Mouse (Mus musculus) yolk sac, embryonic 10.5 days (tissue): ENCODE measurements around the gene Abce1.

Experiments used
- DNase-seq: peaks from one replicate; pipeline ENCODE4 v3.0.0-alpha.2; 2017; ENCODE audit warnings: low spot score

The Abce1 gene

GRCm38 (mm10) chr8:79639586-79640451 lies 71.7 kb downstream of the Abce1 start, which contains the start of gene Otud4:
TSS of gene Otud4 (plus strand) at chr8:79639618.
- peak; percentile 68 for DNase-seq

DNA sequence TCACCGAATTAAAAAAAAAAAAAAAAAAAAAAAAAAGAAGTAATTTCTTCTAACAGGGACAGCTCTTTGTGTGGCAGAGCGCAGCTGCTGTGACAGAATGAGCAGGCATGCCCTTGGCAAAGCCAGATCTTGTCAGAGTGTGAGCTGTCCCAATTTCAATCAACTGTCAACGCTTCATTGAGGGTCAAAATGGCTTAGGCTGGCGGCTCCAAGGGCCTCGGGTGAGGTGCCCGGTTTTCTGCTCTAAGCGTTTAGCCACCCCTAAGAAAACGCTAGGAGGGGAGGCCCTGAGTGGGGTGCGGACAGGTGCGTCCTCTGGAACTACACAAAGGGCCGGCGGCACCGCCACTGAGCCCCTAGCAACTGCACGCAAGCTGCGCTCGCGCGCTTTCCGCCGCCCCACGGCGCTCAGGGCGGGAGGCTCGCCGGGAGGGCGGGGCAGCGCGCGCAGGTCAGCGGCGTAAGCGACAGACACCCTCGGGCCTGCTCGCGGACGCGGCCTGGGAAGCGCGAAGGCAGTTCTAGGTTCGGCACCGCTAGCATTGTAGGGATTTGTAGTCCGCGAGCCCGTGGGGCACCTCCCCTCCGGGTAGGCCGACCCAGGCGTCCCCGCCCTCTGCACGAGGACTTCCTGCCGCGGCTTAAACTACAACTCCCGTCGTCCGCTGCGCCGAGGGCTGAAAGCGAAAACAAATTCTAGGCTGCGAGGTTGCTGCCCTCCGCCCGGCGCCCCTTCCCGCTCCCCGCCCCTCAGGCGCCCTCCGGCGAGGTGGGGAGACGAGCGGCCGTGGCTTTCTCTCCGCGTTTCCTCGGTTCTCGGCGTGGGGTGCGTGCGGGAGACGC lies 72.6 kb downstream of the Abce1 start:
- peak; percentile 99 for DNase-seq

- no peak for DNase-seq
These were observed 73.4 kb downstream of the Abce1 start for GRCm38 (mm10) chr8:79638001-79638706.

- no peak for DNase-seq
These were observed 74.3 kb downstream of the Abce1 start for GRCm38 (mm10) chr8:79637237-79637636.

- DNase-seq, result no peak
These were observed 75.4 kb downstream of the Abce1 start for GRCm38 (mm10) chr8:79636151-79636550.

DNA sequence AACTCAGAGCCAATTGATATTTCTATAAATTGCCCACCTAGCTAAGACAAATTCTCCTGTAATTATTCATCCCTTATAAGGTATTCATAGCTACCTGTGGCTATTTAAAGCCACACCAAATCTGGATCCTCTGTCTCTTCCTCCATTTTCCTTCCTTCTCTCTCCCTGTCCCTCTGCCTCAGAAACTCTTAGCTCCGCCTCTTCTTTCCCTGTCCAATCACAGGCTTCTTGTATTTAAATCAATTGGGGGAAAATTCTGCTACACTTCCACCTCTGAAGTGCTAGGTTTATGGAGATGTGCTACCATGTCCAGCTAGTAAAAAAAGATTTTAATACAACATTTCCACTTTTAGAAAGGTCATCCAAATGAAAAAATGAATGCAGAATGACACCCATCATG lies 76.0 kb downstream of the Abce1 start:
- DNase-seq, result no peak
